Mouse (Mus musculus): ENCODE results near the gene Slc22a29.
"Not testable (repeated sequence)": the region's sequence is repeated elsewhere in the genome, so short reads cannot be mapped to it uniquely, and the experiment has no call there.

Gene Slc22a29

GRCm38 (mm10) chr19:8218800-8219199 lies at the start of gene Slc22a29:
Gene Slc22a29 (minus strand): TSS chr19:8218900.
- in situ Hi-C loops (cut with MboI, MseI), result no loop called here

- in situ Hi-C loops (cut with MboI, MseI), result no loop called here
Observed at GRCm38 (mm10) chr19:8265324-8265723, 46.6 kb upstream of the Slc22a29 start.

GRCm38 (mm10) chr19:8252705-8253037 lies 34.0 kb upstream of the Slc22a29 start:
- in situ Hi-C loops (cut with MboI, MseI), result no loop called here

GRCm38 (mm10) chr19:8251896-8252704 lies 33.4 kb upstream of the Slc22a29 start:
- in situ Hi-C loops (cut with MboI, MseI), result no loop called here

- in situ Hi-C loops (cut with MboI, MseI), result no loop called here
Observed at GRCm38 (mm10) chr19:8228916-8229315, 10.2 kb upstream of the Slc22a29 start.

- in situ Hi-C loops (cut with MboI, MseI), result no loop called here
Observed at GRCm38 (mm10) chr19:8148787-8149523, 69.7 kb downstream of the Slc22a29 start.

- in situ Hi-C loops (cut with MboI, MseI), result not testable (repeated sequence)
Observed at GRCm38 (mm10) chr19:8142716-8143115, 76.0 kb downstream of the Slc22a29 start.

GRCm38 (mm10) chr19:8134127-8134841 lies 84.4 kb downstream of the Slc22a29 start:
- in situ Hi-C loops (cut with MboI, MseI), result loop anchor here (10.0 kb wide), 1 partner anchor 59 kb away; no protein-coding TSS in a partner anchor

- in situ Hi-C loops (cut with MboI, MseI), result loop anchor here (10.0 kb wide), 1 partner anchor 57 kb away; no protein-coding TSS in a partner anchor
Observed at GRCm38 (mm10) chr19:8131881-8132280, 86.8 kb downstream of the Slc22a29 start, which contains the start of gene Slc22a28. Gene Slc22a28 (minus strand): TSS chr19:8131982.
